ENCODE assay signal across 8 mouse cellular contexts in the genomic region with DNA sequence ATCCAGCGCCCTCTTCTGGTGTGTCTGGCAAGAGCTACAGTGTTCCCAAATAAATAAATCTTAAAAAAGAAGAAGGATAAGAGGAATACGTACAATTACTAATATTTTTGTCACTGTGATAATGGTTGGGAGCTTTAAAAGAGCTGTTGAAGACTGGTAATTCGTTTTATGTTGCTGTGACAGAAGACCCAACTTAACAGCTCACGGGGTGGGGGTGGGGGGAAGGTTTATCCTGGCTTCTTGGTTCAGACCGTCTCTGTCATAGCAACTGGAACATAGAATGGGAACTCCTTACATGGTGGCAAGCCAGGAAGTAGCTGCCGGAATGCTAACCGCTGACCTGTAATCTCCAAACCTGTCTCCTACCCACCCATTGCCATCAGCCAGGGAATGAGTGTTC. TPM values are rescaled to one million over a fixed set of nuclear protein-coding genes. Genes with fewer than 3 reads are reported as not detected.
DNase-seq lines count a peak whose midpoint lies in the region; ATAC-seq and TF ChIP-seq lines count a peak whose summit lies in the region.

A gene (plus strand): TSS at position 301 of the 400 bp plus-strand sequence.

- H3K27ac ChIP-seq in kidney, adult 2 months (ENCODE audit: insufficient read depth, low read depth, low read length), result no peak within 1 kb of the TSS
- H3K27ac ChIP-seq in gastrocnemius, adult 2 months, result no peak within 1 kb of the TSS
- no peak within 1 kb of the TSS for H3K27ac ChIP-seq in hindbrain, embryonic 16.5 days (ENCODE audit: low read depth, low read length)
- H3K27ac ChIP-seq in liver, postnatal 0 days (ENCODE audit: low read depth), result no peak within 1 kb of the TSS

- WGBS in kidney, adult 2 months, result 84% methylated on average over 7 of the region's 7 CpGs
- 83% methylated on average over 7 of the region's 7 CpGs for WGBS in hindbrain, embryonic 16.5 days
- WGBS in liver, postnatal 0 days (ENCODE audit: insufficient replicate concordance), result 82% methylated on average over 7 of the region's 7 CpGs

- intact Hi-C loops in gastrocnemius, adult 2 months (cut with DNase I), result no loop called here

- no peak within 1 kb of the TSS for H3K4me2 ChIP-seq in hindbrain, embryonic 16.5 days (ENCODE audit: low read length)
- no peak within 1 kb of the TSS for H3K4me2 ChIP-seq in liver, postnatal 0 days (ENCODE audit: low read depth, low read length)

- no peaks in the 10 kb centered on the region for H3K36me3 ChIP-seq in kidney, adult 2 months (ENCODE audit: control insufficient read depth, insufficient read depth, low read length)
- peaks cover 5% of the 10 kb centered on the region for H3K36me3 ChIP-seq in hindbrain, embryonic 16.5 days (ENCODE audit: control insufficient read depth, insufficient read depth, low read length)
- peaks cover 25% of the 10 kb centered on the region for H3K36me3 ChIP-seq in liver, postnatal 0 days (replicated peaks; ENCODE audit: insufficient read depth, low read length)

- no peaks in the 10 kb centered on the region for H3K9me3 ChIP-seq in hindbrain, embryonic 16.5 days (ENCODE audit: control insufficient read depth, low read length)
- peaks cover 2% of the 10 kb centered on the region; the same call in 1 of the 2 replicates for H3K9me3 ChIP-seq in liver, postnatal 0 days (ENCODE audit: low read length)

- no peak for DNase-seq in kidney, adult 2 months
- DNase-seq in kidney, adult 18-20 months, result no peak
- no peak for DNase-seq in adrenal gland, adult 8-10 months
- no peak for DNase-seq in gastrocnemius, adult 2 months
- no peak for DNase-seq in liver, postnatal 0 days
- DNase-seq in B cell, adult 2 months, result no peak
- DNase-seq in thymus, adult 18-20 months, result no peak

- H3K27me3 ChIP-seq in kidney, adult 2 months (replicated peaks; ENCODE audit: control insufficient read depth, insufficient read depth, low read length), result no peaks in the 10 kb centered on the region
- H3K27me3 ChIP-seq in hindbrain, embryonic 16.5 days (replicated peaks; ENCODE audit: control insufficient read depth, insufficient read depth, low read length), result no peaks in the 10 kb centered on the region
- H3K27me3 ChIP-seq in liver, postnatal 0 days (ENCODE audit: insufficient read depth, low read length), result no peaks in the 10 kb centered on the region

- TF ChIP-seq CTCF in kidney, adult 2 months (conservative IDR thresholded peaks at IDR 0.05; ENCODE audit: insufficient read depth, insufficient read length, low read depth, low read length), result no peak
- TF ChIP-seq CTCF in gastrocnemius, adult 2 months (IDR thresholded peaks at IDR 0.05), result peak; percentile 33; the same call in 1 of the 2 replicates
- no peak for TF ChIP-seq CTCF in liver, postnatal 0 days (IDR thresholded peaks at IDR 0.05; ENCODE audit: low read depth)

- H3K9ac ChIP-seq in hindbrain, embryonic 16.5 days (ENCODE audit: low read depth, low read length), result no peak within 1 kb of the TSS
- no peak within 1 kb of the TSS for H3K9ac ChIP-seq in liver, postnatal 0 days (replicated peaks)

- TF ChIP-seq POLR2A in kidney, adult 2 months (IDR thresholded peaks at IDR 0.05; ENCODE audit: low read depth, low read length), result no peak

- H3K4me1 ChIP-seq in kidney, adult 2 months (ENCODE audit: control insufficient read depth, insufficient read depth, low read length), result 0 out of 2 replicates have a peak, but pooled peaks cover 6% of the 10 kb centered on the region
- H3K4me1 ChIP-seq in hindbrain, embryonic 16.5 days (ENCODE audit: control insufficient read depth, insufficient read depth, low read depth, low read length), result peaks cover 8% of the 10 kb centered on the region
- no peaks in the 10 kb centered on the region; the same call in 1 of the 2 replicates for H3K4me1 ChIP-seq in liver, postnatal 0 days (ENCODE audit: insufficient read depth)

- TF ChIP-seq EP300 in liver, postnatal 0 days (IDR thresholded peaks at IDR 0.05; ENCODE audit: low read depth), result no peak

- no peak within 1 kb of the TSS for H3K4me3 ChIP-seq in kidney, adult 2 months (ENCODE audit: insufficient read depth, low read depth, low read length)
- no peak within 1 kb of the TSS for H3K4me3 ChIP-seq in gastrocnemius, adult 2 months
- H3K4me3 ChIP-seq in hindbrain, embryonic 16.5 days (ENCODE audit: low read length), result no peak within 1 kb of the TSS
- no peak within 1 kb of the TSS for H3K4me3 ChIP-seq in liver, postnatal 0 days (ENCODE audit: low read depth, low read length)

- no peak for ATAC-seq in hindbrain, embryonic 16.5 days
- ATAC-seq in liver, postnatal 0 days, result no peak

RNA-seq across cellular contexts. Expression of the gene that starts here (rescaled TPM):
- polyA plus RNA-seq in kidney, adult 2 months (2012; rRNA removed), result 29.2 and 30.9 TPM in 2 replicates
- total RNA-seq in adrenal gland, adult 8-10 months (2022), result 10 to 100 TPM; 69.6 to 86.9 (median 75.6) TPM
- total RNA-seq in gastrocnemius, adult 2 months (2021), result 10 to 100 TPM; 42.9 to 46.7 TPM
- polyA plus RNA-seq in hindbrain, embryonic 16.5 days (2015; fragmentation: Nextera tagmentation; extraction: Ambion mirVana), result 26.0 and 26.6 TPM in 2 replicates
- polyA plus RNA-seq in liver, postnatal 0 days (2015; fragmentation: Nextera tagmentation; extraction: Ambion mirVana), result 28.1 and 30.7 TPM in 2 replicates
